Mouse (Mus musculus) hindbrain, embryonic 15.5 days (tissue): ENCODE measurements around the gene Lingo3. TPM values are rescaled to one million over a fixed set of nuclear protein-coding genes. Genes with fewer than 3 reads are reported as not detected.

ENCODE experiments used
- ATAC-seq: fragments of 200-750 bp; cut with Nextera tagmentation; 2 replicates; pipeline ENCODE4 v1.8.0; 2017; ENCODE audit warnings: low read depth, moderate number of reproducible peaks, moderate TSS enrichment; ENCODE audit not compliant: low FRiP score
- H3K27ac ChIP-seq: fragments of 300-500 bp; sonication (generic); replicated peaks from 2 replicates; pipeline ENCODE4 v1.5.1; 2015; ENCODE audit warnings: mild to moderate bottlenecking, inconsistent platforms
- H3K27me3 ChIP-seq: fragments of 300-500 bp; sonication (generic); 2 replicates; pipeline ENCODE4 v1.6.1; 2015; ENCODE audit warnings: control low read depth, inconsistent platforms
- H3K36me3 ChIP-seq: fragments of 300-500 bp; sonication (generic); 2 replicates; pipeline ENCODE4 v1.6.1; 2015; ENCODE audit warnings: control low read depth, inconsistent platforms
- H3K4me1 ChIP-seq: fragments of 300-500 bp; sonication (generic); replicated peaks from 2 replicates; pipeline ENCODE4 v1.6.1; 2015; ENCODE audit warnings: control low read depth, inconsistent platforms
- H3K4me2 ChIP-seq: fragments of 300-500 bp; sonication (generic); 2 replicates; pipeline ENCODE4 v1.6.1; 2015; ENCODE audit warnings: moderate library complexity, mild to moderate bottlenecking, inconsistent platforms
- H3K4me3 ChIP-seq: fragments of 300-500 bp; sonication (generic); 2 replicates; pipeline ENCODE4 v1.5.1; 2015; ENCODE audit warnings: mild to moderate bottlenecking, inconsistent platforms
- H3K9ac ChIP-seq: fragments of 300-500 bp; sonication (generic); 2 replicates; pipeline ENCODE4 v1.6.1; 2015; ENCODE audit warnings: inconsistent platforms
- H3K9me3 ChIP-seq: fragments of 300-500 bp; sonication (generic); 2 replicates; pipeline ENCODE4 v1.6.1; 2016; ENCODE audit warnings: control low read depth, inconsistent platforms
- WGBS: fragments of 180-500 bp; shearing (Covaris S2); methylation state at CpG from one replicate; pipeline ENCODE4 v1.1.7; 2015; 5-methylcytosine and 5-hydroxymethylcytosine counted together
- polyA plus RNA-seq: library from polyadenylated mRNA; unstranded; fragments of >200 nt; fragmentation: Nextera tagmentation; extraction: Ambion mirVana; gene quantifications from 2 replicates; pipeline ENCODE4 v1.2.1, GENCODE M21; 2015

Gene Lingo3
- polyA plus RNA-seq, 1 experiment from 2014 or later = 18.5 TPM

GRCm38 (mm10) chr10:80804916-80805315, 38.9 kb downstream of the Lingo3 start, which contains the start of gene Amh:
Gene Amh (plus strand): TSS chr10:80805243.
- Histone ChIP-seq H3K4me1 (peaks cover 44% of the 10 kb centered on the region), H3K27ac (no peak within 1 kb of the TSS), H3K27me3 (peaks cover 16% of the 10 kb centered on the region), H3K4me2 (no peak within 1 kb of the TSS), H3K4me3 (no peak within 1 kb of the TSS), H3K9ac (no peak within 1 kb of the TSS), H3K9me3 (no peaks in the 10 kb centered on the region), H3K36me3 (peaks cover 37% of the 10 kb centered on the region)
- WGBS = 79% methylated on average over 6 of the region's 6 CpGs
- no peak for ATAC-seq

- no peak overlapping the region for H3K4me2 ChIP-seq
- WGBS = 100% methylated on average over 2 of the region's 2 CpGs
- peaks cover 12% of the 10 kb centered on the region for H3K27me3 ChIP-seq
- H3K4me3 ChIP-seq = no peak overlapping the region
- no peak overlapping the region for H3K27ac ChIP-seq
- no peak for ATAC-seq
- peaks cover 49% of the 10 kb centered on the region for H3K4me1 ChIP-seq
- no peaks in the 10 kb centered on the region for H3K9me3 ChIP-seq
- peaks cover 37% of the 10 kb centered on the region for H3K36me3 ChIP-seq
- H3K9ac ChIP-seq = no peak overlapping the region
Observed at GRCm38 (mm10) chr10:80804340-80804739, 39.5 kb downstream of the Lingo3 start.

- no peaks in the 10 kb centered on the region for H3K9me3 ChIP-seq
- H3K27ac ChIP-seq = no peak overlapping the region
- no peak overlapping the region for H3K4me3 ChIP-seq
- no peak for ATAC-seq
- 90% methylated on average over 3 of the region's 3 CpGs for WGBS
- peaks cover 40% of the 10 kb centered on the region for H3K4me1 ChIP-seq
- no peaks in the 10 kb centered on the region; the same call in 1 of the 2 replicates for H3K27me3 ChIP-seq
- no peak overlapping the region for H3K9ac ChIP-seq
- H3K36me3 ChIP-seq = peaks cover 37% of the 10 kb centered on the region
- no peak overlapping the region for H3K4me2 ChIP-seq
Observed at GRCm38 (mm10) chr10:80802996-80803395, 40.8 kb downstream of the Lingo3 start.

- peaks cover 37% of the 10 kb centered on the region for H3K36me3 ChIP-seq
- no peak for ATAC-seq
- H3K4me2 ChIP-seq = no peak overlapping the region
- H3K9me3 ChIP-seq = no peaks in the 10 kb centered on the region
- no peak overlapping the region for H3K9ac ChIP-seq
- peaks cover 34% of the 10 kb centered on the region for H3K4me1 ChIP-seq
- H3K27me3 ChIP-seq = no peaks in the 10 kb centered on the region; the same call in 1 of the 2 replicates
- H3K4me3 ChIP-seq = no peak overlapping the region
- 88% methylated on average over 10 of the region's 10 CpGs for WGBS
- no peak overlapping the region for H3K27ac ChIP-seq
Observed at GRCm38 (mm10) chr10:80802204-80802912, 41.5 kb downstream of the Lingo3 start.

GRCm38 (mm10) chr10:80799070-80799566, 44.7 kb downstream of the Lingo3 start:
- Histone ChIP-seq H3K4me3 (peak overlapping the region; percentile 96), H3K9ac (peak overlapping the region; percentile 99), H3K27ac (peak overlapping the region; percentile 99), H3K4me2 (peak overlapping the region; percentile 82), H3K36me3 (peaks cover 44% of the 10 kb centered on the region), H3K4me1 (peaks cover 35% of the 10 kb centered on the region), H3K27me3 (no peaks in the 10 kb centered on the region), H3K9me3 (no peaks in the 10 kb centered on the region)
- no peak for ATAC-seq
- 3% methylated on average over 18 of the region's 18 CpGs for WGBS

GRCm38 (mm10) chr10:80798150-80799006, 45.5 kb downstream of the Lingo3 start, which contains the start of the genes Sf3a2 and Plekhj1:
Gene Sf3a2 (plus strand): TSS chr10:80798198.
Gene Plekhj1 (minus strand): TSS chr10:80798626.
- Histone ChIP-seq H3K27ac (peak within 1 kb of the TSS; percentile 99), H3K9ac (peak within 1 kb of the TSS; percentile 99), H3K9me3 (no peaks in the 10 kb centered on the region), H3K4me3 (peak within 1 kb of the TSS; percentile 96), H3K27me3 (no peaks in the 10 kb centered on the region), H3K36me3 (peaks cover 45% of the 10 kb centered on the region), H3K4me2 (peak within 1 kb of the TSS; percentile 82), H3K4me1 (peaks cover 35% of the 10 kb centered on the region)
- peak; percentile 92 for ATAC-seq
- under 1% methylated on average over 104 of the region's 104 CpGs for WGBS

- Histone ChIP-seq H3K36me3 (peaks cover 46% of the 10 kb centered on the region), H3K27me3 (no peaks in the 10 kb centered on the region), H3K27ac (peak overlapping the region; percentile 99), H3K4me3 (peak overlapping the region; percentile 96), H3K9me3 (no peaks in the 10 kb centered on the region), H3K4me1 (peaks cover 35% of the 10 kb centered on the region), H3K9ac (peak overlapping the region; percentile 99), H3K4me2 (peak overlapping the region; percentile 82)
- ATAC-seq = peak; percentile 77
- 3% methylated on average over 53 of the region's 59 CpGs for WGBS
Observed at GRCm38 (mm10) chr10:80797186-80798149, 46.4 kb downstream of the Lingo3 start.

GRCm38 (mm10) chr10:80796307-80796848, 47.5 kb downstream of the Lingo3 start:
- peak overlapping the region; percentile 99; the same call in 1 of the 2 replicates for H3K9ac ChIP-seq
- 81% methylated on average over 9 of the region's 9 CpGs for WGBS
- H3K4me1 ChIP-seq = peaks cover 35% of the 10 kb centered on the region
- no peak overlapping the region for H3K27ac ChIP-seq
- H3K4me2 ChIP-seq = peak overlapping the region; percentile 82
- no peaks in the 10 kb centered on the region for H3K27me3 ChIP-seq
- ATAC-seq = no peak
- H3K9me3 ChIP-seq = no peaks in the 10 kb centered on the region
- peaks cover 46% of the 10 kb centered on the region for H3K36me3 ChIP-seq
- H3K4me3 ChIP-seq = peak overlapping the region; percentile 96

- Histone ChIP-seq H3K9ac (no peak overlapping the region), H3K27ac (no peak overlapping the region), H3K4me1 (peaks cover 26% of the 10 kb centered on the region), H3K9me3 (no peaks in the 10 kb centered on the region), H3K4me3 (no peak overlapping the region), H3K36me3 (peaks cover 59% of the 10 kb centered on the region), H3K4me2 (no peak overlapping the region), H3K27me3 (no peaks in the 10 kb centered on the region)
- ATAC-seq = no peak
- WGBS = 89% methylated on average over 8 of the region's 8 CpGs
Observed at GRCm38 (mm10) chr10:80794750-80795149, 49.1 kb downstream of the Lingo3 start.

- ATAC-seq = no peak
- no peaks in the 10 kb centered on the region for H3K27me3 ChIP-seq
- H3K27ac ChIP-seq = no peak overlapping the region
- H3K36me3 ChIP-seq = peaks cover 67% of the 10 kb centered on the region
- WGBS = 82% methylated on average over 4 of the region's 4 CpGs
- peaks cover 20% of the 10 kb centered on the region for H3K4me1 ChIP-seq
- no peaks in the 10 kb centered on the region for H3K9me3 ChIP-seq
- H3K4me3 ChIP-seq = no peak overlapping the region
- no peak overlapping the region for H3K9ac ChIP-seq
- H3K4me2 ChIP-seq = no peak overlapping the region
Observed at GRCm38 (mm10) chr10:80793803-80794202, 50.0 kb downstream of the Lingo3 start.
